Mouse (Mus musculus) activated CD4-positive, CD25-positive, alpha-beta regulatory T cell, adult 4 months (primary cell): ENCODE data around the gene Ap5m1. TPM values are rescaled to one million over a fixed set of nuclear protein-coding genes. Genes with fewer than 3 reads are reported as not detected.
"Not testable (repeated sequence)": the region's sequence is repeated elsewhere in the genome, so short reads cannot be mapped to it uniquely, and the experiment has no call there.

Experiments used
- ATAC-seq: one replicate; pipeline ENCODE4 v1.8.0; 2017
- polyA plus RNA-seq, 2 experiments: library from polyadenylated mRNA; unstranded; fragments of 100-300 nt; shearing (Covaris generic); gene quantifications; one replicate each; pipeline ENCODE4 v1.2.1; 2017

Ap5m1 gene
- 10 to 100 TPM; 51.0 to 56.1 TPM for polyA plus RNA-seq

DNA sequence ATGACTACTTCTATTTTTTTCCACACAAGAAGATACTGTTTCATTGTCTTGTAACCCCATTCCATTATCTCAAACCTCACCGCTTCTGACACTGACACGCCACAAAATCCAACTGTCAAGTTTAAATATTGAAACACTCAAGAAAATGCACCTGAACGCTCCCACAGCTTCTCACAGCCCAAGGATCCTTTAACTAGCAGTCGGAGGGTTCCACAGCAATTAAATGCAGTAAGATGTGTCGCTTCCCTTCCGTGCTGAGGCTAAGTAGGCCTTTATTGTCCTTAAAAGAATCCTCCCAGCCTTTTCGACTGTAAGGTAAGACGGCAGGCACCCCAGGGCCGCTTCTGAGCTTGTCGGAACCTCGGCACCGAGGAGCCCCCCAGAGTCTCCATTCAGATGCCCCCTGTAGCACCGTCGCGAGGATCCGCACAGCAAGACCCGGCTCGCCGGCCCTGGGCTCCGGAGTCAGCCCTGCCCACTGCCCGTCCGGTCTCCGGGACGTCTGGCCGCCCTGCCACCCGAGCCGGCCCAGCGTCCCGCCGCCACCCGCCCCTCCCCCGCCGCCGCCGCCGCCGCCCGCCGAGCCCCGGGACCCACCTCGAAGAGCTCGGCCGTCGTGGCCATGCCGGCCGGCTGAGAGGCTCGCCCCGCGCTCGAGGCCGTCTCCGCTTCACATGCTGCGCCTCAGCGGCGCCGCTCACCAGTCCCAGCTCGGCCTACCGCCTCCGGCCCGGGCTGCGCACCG is at the start of gene Ap5m1:
Gene Ap5m1, plus strand, starts transcription at position 569 of the 745 bp plus-strand sequence.
- ATAC-seq, result peak; percentile 11

DNA sequence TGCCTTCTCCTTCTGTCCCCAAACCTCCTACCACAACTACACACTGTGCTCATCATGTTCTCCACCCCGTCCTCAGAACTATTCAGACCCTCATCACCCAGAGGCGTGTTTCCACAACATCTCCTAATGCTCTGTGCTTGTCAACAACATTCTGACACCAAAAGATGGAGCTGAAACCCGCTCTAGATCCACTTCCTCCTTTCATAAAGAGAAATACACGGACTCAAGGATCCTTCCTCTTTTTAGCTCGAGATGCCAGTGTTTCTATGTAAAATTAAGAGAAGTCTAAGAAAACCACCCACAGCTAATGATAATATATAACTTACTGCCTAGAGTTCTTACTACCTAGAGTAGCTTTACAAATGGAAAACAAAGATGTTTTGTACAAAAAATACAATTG is 46.1 kb upstream of the Ap5m1 start:
- ATAC-seq, result no peak

DNA sequence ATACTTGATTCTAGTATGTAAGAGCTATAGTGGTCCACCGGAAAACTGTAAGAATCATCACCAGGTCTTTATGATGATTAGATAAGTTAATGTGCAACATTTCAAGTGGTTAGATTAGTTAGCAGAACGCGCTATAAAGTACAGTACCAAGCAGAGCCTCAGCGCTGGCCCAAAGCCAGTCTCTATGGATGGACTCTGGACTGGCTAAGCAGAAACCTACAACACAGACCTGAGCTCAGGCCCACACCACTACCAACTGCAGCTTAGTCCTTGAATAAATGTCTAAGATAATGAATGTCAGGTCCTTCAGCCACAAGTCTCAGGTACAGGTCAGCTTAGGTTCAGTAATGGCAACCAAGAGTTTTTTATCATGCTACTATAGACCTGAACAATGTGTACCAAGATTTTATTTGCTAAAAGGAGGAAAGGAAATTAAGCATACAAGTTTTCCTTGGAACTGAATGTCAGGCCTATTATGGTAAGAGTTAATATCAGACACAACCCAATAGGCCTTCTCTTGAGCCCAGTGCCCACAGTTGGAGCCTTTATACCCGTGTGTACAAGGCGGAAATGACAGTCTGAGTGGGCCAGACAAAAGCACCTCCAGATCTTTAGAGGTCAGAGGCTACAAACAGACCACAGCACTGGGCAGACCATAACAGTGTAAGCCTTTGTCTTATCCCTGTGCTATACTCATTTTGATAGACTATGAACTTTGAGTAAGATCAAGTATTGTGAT is 38.7 kb upstream of the Ap5m1 start:
- no peak for ATAC-seq

DNA sequence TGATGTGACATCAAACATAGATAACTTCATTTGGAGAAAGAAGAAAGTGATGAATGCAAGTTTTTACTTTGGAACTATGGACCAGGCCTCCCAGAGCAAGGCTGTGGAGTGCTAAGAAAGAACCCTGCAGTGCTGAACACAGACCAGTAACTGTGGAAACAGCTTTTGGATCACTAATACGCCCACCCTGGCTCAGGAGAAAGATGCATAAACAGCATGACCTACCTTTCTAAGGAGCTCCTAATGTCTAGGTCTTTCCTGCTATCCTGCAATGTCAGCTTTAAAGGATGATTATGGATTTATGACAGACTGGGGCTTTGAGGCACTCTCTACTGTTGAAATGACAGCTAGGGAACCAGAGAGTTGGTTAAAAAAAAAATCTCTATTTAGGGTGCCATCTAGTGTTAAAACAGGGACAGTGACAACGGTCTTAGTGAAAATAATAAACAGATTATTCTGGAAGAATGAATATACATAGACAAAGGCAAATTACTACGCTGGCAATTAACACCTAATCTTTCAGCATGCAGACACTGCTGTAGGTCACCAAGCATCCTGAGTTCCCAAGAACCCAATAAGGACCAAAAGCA is 38.0 kb upstream of the Ap5m1 start:
- no peak for ATAC-seq

DNA sequence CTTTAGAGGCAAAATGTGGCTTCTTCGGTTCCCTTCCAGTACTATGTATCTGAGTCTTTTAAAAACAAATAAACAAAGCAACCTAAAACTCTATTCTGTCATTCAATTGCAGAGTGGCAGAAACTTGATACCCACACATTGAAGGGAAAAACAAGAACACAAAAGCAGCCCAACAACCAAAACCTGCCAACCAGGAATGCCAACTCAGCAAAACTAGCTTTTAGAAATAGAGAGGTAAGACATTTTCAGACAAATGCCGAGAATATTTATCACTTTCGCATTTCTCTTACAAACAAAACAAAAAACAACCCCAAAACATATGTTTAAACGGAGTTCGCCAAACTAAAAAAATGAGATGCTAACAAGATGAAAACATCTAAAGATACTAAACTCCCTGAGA is 36.9 kb upstream of the Ap5m1 start:
- no peak for ATAC-seq

DNA sequence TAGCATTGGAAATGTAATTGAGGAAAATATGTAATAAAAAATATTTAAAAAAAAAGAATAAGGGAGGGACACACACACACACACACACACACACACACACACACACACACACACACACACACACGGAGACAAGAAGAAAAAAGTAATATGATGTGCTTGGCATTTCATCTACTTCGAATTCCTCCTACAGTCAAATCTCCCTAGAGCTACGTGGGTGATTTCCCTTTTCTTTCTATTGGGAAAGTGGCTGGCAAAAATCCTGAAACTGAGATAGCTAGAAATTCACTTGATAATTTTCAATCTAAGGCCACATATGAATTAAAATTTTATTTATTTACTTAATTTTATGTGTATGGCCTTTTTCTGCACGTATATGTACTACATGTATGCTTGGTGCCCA is 20.3 kb upstream of the Ap5m1 start:
- ATAC-seq, result no peak

DNA sequence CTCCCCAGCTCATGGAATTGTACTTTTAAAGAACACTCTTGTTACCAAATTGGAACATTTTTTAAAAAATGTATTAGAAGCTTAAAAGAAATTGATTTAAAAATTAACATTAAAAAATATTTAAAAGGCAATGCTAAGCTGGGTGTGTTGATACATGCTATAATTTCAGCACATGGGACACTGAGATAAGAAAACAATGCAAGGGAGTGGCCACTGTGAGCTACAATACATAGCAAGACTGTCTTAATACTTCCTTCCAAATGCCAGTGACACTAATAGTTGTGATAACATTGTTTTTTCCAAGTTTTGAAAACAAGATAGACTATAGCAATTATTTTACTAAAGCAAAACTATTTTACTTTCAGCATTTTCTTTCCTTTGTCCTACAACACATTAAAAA is 16.4 kb upstream of the Ap5m1 start:
- no peak for ATAC-seq

DNA sequence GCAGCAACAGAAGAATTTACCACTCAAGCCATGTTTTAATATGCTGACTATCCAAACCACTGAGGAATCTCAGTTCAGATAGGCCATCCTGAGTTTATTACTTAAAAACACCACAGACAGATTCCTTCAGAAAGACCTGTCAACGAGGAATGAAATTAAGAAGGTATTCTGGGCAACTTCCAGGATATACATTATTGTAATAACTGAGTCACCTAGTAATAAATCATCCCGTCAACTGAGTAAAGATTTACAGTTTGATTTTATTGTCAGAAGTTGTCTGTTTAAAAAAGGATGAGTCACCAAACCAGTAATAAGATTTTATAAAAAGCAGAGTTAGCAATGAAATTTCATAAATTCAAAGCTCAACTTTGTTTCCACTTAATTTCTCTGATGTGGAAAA is 2.1 kb upstream of the Ap5m1 start:
- no peak for ATAC-seq

DNA sequence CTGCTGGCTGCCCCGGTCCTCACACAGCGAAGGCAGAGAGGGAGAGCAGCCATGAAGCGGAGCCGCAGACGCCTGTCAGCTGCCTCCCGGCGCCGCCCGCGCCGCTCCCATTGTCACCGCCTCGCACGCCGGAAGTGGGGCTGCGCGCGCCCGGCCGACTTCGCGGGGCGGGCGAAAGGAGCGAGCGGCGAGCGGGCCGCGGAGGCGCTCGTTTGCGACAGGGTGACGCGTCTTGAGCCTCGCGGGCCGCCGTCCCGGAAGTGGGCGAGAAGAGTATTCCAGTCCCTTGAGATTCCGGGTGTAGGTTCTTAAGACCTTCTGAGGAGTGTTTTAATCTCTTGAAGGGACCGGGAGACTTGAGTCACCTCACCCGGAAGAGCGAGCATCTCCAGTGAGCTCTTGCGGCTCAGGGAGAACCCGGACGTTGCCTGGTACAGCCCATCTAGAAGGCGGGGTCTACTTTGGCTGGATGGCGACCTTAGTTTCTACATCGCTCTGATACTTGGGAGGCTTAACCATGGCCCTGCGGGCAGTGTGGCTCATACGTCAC is 452 bp downstream of the Ap5m1 start, which contains the start of gene Exoc5:
Gene Exoc5, minus strand, starts transcription at position 380 of the 550 bp plus-strand sequence.
- peak; percentile 87 for ATAC-seq

DNA sequence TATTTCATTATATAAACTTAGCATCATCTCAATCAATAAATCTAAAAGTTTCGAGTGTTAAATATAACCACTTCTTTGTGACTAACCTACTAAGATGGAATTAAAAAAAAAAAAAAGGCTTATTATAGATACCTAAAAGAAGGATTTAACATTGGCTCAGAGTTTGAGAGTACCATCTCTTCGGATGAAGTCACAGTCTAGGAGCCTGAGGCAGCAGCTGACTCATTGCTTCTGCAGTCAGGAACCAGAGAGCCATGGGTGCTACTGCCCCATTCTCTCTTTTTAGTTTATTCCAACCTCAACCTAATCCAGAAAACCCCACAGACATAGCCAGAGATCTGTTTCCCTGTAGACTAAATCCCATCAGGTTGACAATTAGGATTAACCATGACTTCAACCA is 6.9 kb downstream of the Ap5m1 start:
- ATAC-seq, result no peak

DNA sequence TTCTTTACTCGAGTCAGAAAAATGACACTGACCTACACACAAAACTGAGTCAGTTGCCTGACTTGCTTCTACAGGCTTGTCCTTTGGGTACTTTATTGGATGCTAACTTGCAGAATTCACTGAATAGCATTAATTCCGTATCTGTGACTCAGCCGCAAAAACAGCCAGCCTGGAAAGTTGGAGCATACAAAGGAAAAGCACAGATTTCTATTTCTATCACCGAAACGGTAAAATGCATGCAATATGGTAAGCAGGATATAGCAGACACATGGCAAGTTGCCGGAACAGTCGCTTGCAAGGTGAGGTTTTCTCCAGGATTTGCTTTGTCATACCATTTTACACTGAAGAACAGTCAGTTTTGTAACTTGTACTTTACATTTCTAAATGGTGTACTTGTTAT is 8.0 kb downstream of the Ap5m1 start:
- no peak for ATAC-seq

DNA sequence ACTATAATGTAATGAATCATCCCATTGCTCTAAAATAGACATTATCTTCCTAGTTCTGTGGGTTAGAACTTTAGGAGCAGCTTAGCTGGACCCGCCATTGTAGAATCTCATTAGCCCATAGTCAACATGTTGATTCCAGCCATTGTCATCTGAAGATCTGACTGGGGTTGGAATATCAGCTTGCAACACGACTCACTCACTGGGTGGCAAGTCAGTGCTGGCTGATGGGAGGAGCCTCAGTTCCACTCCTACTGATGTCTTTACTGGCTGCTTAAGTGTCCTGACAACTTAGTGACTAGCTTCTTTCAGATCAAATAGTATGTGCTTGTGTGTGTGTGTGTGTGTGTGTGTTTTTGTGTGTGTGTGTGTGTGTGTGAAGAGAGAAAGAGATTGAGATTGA is 8.5 kb downstream of the Ap5m1 start:
- ATAC-seq, result no peak

DNA sequence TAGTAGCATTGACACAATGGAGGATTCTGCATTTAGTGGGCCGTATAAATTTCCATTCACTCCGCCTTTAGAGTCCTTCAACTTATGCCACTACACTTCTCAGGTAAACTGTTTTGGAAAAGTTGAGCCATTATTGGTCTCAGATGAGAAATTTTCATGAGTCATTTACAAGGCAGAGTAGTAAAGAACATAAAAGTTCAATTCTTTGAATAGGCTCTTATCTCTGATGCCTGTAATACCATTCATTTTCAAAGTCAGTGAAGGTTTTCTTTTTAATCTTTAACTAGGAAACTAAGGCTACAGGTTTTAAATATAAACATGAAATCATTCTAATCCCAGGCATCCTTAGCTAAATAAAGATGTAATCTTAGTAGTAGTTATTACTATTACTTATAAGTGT is 12.9 kb downstream of the Ap5m1 start:
- ATAC-seq, result no peak

DNA sequence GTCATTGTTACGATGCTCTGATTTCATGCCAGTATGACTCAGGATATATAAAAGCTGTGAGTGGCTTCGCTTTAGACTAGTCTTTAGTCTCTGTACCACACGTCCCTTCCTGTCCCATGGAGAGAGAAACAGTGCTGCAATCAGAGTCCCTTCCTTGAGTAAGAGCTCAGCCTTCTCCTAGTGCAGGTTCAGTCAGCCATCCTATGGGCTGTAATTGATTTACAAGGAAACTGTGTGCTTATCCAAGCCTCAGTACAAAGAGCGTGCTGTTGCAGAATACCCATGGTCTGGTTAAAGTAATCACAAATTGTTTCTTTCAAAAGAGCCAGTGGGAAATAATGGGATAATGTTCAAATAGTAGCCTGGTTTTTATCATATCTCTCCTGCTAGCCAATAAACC is 20.6 kb downstream of the Ap5m1 start:
- ATAC-seq, result no peak

DNA sequence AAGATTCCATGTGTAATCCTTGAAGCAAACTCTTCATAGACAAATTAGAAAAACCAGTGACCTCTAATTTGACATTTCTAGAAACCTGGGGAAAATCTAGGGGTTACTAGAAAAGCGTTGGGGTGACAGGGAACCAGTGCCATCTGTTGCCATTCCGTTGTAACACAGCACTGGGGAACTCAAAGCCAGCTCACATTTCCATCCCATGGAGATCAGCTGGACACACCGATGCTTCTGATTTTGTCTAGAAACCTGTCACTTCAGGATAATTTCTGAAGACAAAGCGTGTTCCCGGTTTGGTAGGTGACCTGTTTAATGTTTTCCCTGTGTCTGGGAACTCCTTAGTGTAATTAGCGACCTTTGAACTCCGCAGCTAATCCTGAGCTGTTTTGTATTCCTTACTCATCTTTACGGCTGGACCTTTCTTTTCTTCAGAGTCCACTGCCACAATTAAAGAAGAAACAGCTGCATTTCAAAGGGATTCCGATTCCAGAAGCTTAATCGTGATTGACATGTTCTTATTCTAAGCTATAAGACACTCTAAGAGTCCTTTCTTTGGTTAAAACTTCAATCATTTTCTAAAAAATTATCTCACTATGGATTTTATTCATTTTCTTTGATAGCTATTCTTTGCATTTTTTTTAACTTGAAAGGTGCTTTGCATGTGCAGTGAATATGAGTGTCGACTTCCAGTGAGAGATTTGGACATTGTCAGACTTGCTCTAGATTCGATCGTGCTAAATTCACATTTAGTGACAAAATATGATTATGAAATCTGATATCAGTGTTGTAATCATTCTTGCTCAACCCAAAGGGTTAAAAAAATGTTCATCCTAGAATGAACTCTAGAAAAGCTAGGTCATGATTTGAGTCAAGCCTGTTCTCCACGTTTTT is 22.5 kb downstream of the Ap5m1 start:
- ATAC-seq, result no peak

DNA sequence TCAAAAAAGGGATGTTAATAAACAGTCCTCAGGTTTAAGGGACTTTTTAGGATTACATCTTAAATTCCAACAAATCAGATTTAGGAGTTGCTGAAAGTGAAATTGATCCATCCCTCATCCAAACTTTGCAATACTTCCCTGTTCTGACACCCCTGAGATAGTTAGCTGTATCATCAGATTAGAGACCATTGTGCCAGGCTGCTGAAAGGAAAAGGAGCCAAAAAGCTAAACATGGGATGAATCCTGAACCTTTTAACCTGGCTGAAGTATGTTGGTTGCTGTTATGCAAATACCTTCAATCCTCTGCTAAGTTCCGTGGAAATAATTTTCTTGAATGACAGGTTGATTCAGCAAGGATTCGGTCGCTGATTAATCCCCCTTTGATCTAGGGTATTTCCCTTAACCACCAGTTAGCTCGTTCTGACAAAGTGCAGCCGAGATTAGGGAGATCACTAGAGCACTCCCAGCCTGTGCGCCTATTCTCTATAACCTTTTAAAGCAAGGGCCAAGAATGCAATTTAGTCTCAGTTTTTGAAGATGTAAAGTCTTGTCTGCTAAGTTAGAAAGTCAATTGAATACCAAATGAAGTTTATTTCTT is 23.7 kb downstream of the Ap5m1 start:
- peak; percentile 90 for ATAC-seq

DNA sequence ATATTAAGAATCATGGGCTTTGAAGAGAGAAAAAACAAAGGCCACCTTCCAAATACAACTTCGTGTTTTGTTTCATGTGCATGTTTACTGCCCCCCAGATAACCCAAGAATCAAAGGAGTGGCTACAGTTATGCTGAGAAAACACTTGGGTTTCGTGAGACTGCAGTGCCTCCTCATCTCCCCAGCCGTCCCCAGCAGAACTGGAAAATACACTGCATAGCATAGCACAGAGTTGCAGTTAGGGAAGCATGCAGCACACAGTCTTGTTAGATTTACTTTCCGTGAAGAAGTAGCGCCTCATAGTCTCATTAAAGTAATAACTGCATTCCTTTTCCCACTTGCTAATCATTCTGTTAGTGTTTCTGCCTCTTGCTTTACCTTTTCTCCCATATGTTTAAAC is 24.2 kb downstream of the Ap5m1 start:
- no peak for ATAC-seq

DNA sequence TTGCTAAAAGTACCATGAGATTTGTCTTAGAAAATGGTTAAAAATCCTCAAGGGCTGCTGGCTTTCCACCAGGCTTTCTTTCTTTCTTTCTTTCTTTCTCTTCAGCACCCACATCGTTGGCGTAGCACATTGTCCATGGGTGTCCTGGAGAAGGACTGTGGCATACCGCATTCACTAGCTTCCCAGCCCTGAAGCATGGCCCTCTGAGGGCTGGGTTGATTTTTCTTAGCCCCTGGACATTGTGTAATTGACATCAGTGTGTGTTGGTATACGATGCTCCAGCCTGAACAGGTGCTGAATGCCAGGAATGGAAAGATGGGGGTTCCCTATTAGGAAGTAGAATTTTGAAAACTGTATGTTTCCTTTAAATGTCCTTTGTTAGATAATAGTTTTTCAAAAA is 25.4 kb downstream of the Ap5m1 start:
- ATAC-seq, result no peak

DNA sequence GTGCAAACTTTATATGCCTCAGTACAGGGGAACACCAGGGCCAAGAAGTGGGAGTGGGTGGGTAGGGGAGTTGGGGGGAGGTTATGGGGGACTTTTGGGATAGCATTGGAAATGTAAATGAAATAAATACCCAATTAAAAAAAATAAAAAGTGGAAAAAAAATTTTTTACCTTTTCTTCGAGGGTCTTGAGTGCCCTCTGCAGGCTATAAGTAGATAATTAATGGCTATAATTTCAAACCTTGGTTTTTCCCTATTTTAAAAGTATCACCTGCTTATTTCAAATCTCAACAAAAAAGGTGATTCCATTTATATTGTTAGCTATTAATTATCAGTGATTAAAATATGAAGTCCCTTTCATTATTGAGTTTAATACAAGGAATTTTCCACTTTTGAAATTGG is 25.9 kb downstream of the Ap5m1 start:
- ATAC-seq, result not testable (repeated sequence)

DNA sequence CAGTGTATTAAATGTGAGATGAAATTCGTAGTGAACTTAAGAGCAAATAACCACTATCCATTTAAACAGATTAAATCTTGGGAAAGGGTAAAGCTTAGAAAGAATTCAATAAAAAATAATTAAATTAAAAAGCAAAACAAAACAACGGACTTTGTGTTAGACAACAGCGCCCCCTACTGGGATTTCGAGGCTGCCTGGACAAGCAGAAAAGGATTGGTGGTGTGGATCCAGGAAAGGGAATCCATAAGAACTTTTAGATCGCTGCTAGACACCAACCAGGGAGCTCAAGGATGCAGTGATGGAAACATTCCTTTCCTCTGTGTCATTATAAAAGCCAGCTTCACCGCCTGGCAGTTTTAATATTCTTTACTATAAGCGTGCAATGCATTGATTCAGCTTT is 52.5 kb downstream of the Ap5m1 start:
- no peak for ATAC-seq

DNA sequence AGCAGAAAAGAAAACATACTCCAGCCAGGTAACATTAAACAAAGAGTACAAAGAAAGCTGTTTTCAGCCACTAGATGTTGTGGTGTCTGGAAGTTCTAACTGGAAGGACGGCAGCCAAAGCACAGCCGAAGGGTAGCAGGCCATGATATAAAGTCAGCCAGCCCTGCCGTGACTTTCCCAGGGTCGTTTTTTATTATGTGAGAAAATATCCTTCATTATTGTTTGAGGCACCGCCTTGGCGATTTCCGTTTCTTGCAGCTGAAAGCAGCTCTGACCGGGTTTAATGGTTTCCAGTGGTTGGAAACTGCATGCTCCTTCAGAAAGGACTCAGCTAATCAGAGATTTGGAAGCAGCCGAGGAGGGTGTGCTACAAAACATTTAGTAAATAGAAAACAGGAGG is 55.8 kb downstream of the Ap5m1 start:
- no peak for ATAC-seq

DNA sequence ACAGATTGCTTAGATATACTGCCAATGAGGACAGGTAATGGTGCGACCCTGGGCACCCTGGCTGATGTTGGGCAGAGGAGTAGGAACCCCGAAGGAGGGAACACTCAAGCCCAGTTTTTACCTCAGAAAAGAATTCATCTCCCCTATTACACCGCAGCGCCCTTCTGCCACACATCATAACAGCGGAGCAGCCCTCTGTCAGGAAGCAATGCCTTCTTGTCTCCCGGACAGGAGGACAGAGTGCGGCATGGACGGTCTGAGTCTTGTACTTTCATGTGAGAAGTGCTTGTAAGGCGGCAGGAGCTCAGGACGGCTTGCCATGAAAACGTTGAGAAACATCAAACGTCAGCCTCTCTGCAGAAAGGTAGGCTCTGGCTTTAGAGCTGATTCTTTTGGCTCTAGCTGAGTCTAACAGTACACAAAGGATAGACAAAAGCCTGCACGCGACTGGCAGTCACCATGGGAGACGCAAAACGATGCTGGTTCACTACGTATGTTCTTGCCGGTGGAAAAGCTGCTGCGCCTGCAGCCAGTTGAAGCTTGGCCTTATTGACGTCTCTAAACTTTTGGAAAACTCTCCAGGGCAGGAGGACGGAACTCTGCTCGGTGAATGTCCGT is 61.4 kb downstream of the Ap5m1 start:
- ATAC-seq, result no peak
